Mouse (Mus musculus) cerebellum, postnatal 14 days (tissue): ENCODE data around the gene Dlgap1.

Source experiments
- DNase-seq, 2 experiments: peaks; one replicate each; pipeline ENCODE4 v3.0.0; 2021; ENCODE audit warnings: mixed read lengths in 2 of 2

Gene Dlgap1

GRCm38 (mm10) chr17:70738168-70738854, 769.4 kb downstream of the Dlgap1 start:
- peak; percentile 68 to 82 for DNase-seq

DNA sequence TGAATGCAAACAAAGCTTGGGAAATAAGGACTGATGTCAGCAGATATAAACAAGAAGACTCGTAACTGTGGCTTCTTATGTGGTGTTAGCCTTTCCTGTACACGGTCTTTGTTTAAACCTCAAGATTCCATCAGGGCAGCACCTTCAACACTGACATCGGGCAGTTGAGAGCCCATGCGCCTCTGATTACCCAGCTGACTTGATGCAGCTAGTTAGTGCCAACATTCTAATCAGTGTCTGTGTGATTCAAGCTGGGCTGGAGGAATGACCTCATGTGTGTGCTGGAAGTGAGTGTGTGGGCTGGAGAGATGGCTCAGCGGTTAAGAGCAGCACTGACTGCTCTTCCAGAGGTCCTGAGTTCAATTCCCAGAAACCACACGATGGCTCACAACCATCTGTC, 770.5 kb downstream of the Dlgap1 start:
- no peak for DNase-seq

- DNase-seq: no peak
Observed at GRCm38 (mm10) chr17:70741696-70742095, 772.8 kb downstream of the Dlgap1 start.

DNA sequence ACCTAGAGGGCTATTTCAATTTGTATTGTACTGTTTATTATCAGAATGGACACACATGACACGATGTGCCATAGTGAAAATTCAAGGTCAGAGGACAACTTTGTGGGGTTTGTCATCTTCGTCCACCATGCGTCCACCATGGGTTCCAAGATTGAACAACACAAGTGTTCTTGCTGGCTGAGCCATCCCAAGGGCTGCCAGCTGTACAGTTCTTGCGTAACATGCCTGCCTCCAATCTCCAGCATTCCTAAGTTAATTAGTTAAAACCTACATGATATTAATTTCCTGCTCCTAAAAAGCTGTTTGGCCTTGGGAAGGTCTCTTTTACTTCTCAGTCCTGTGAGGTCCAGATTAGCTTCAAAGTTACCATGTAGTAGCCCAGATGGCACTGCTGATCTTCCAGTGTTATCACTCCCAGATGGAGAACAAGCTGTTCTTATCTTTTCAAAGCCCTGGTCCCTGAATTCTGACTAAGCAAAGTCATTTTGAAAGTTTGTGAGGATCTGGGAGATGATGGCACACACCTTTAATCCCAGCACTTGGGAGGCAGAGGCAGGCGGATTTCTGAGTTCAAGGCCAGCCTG, 775.8 kb downstream of the Dlgap1 start:
- DNase-seq: no peak

DNA sequence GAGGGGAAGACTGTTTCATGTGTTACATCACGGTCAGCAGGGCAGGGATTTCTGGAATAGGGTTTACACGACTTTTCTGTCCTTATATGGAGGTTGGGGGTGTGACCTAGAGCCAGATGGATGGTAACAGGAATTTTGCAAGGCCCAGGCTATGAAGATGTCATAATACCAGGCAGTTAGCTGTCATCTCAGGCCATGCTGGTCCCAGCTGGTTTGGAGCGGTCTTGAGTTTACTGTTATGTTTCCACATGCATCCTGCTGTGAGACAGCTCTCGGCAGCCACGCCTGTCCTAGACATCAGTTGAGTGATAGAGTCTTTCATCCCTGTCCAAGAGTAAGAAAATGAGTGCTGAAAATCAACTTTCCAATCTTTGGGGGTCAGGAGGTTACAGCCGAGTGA, 776.5 kb downstream of the Dlgap1 start:
- DNase-seq: no peak

DNA sequence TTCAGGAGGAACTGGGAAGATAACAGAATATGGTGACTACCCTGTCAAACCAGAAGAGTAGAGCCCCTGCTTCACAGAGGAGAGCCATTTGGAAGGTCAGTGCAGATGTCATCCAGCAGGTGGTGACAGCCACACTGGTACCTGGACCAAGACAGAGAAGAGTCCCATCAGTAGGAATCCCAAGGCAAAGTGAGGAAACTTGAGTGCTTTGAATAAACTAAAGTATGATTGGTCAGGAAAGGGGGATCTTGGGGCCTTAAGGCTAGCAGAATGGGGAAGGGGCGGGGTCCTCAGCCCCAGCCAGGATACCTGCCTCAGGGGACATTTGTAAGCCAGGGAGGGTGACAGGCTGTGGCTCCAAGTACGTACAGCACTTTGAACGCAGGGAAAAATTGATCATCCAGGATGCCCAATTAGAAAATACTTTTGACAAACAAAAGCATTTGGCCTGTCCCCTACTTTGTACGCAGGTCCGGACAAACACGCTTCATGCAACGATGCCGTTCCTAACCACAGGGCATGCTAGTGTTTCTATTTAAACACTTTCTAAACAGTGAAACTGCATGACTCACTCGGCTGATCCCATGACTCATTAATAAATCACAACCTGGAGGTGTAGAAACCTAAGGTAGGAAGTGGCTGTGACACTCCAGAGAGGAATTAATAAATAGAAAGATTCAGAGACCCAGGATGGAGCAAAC, 777.7 kb downstream of the Dlgap1 start:
- DNase-seq: no peak

DNA sequence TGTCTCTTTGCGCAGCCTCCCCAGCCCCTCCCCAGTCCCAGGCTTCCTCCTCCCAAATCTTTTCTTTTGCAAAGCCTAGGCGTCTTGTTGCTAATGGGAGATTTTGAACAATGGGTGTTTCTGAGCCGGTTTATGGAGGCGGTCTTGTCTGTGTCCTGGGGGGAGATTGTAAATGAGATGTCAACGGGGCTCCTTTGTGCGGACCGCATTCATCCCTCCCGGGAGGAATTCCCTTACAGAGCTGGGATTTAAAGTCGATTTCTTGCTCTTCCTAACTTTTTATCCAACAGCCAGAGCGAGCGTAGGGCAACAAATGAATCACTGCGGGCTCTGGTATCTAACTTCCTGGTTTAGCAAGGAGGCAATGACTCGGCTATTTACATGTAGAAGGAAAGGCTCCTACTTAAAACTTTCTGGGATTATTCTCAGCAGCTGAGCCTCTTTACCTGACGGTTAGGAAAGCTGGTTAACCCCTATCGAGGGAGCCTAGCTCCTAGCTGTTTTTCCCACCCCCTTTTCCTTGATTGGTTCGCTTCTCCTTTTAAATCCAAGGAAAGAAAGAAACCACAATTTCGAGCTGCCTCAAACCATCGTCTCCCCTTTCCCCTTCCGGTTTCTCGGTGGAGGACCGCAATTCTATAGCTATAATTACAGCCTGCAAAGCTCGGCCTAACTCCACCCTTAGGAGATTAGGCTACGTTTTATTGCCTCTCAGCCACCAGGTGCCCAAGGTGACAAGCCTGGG, 779.0 kb downstream of the Dlgap1 start:
- no peak for DNase-seq

- DNase-seq: no peak
Observed at GRCm38 (mm10) chr17:70748476-70748830, 779.6 kb downstream of the Dlgap1 start.

- DNase-seq: no peak
Observed at GRCm38 (mm10) chr17:70748964-70749650, 780.2 kb downstream of the Dlgap1 start.

DNA sequence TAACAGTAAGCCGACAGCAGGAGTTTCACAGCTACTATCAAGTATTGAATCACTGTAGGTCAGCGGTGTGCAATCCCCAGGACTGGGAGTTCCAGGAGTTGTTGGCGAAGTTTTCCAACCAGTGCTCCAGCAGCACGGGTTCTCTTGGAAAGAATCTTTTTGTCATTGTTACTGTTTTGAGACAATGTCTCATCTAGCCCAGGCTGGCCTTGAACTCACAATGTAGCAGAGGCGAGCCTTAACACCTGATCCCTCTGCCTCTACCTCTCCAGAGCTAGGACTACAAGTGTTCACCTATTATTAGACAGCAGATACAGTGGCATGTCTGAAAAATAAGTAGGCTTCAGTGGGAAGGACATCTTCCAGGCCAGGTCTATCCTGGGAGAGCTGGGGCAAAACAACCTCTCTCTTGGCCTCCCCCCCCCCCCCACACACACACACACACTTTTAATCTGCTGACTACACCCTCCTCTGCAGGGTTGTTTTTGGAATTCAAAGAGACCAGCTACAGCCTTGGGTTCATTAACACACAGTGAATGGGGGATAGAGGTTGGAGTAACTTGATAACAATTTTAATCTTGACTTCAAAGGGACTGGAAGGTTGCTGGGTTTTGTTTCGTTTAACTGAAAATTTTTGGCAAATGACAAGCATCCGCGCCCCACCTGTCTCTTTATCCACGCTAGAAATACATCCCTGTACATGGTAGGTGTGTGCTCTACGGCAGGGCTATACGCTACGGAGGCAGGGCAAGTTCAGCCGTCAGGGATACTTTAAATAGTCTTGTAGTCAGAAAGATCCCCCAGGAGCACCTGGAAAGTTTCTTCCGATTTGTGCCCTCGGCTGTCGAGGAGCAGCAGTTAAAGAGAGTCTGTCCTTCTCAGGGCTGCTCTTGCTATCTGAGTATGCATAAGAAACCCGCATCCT, 781.6 kb downstream of the Dlgap1 start:
- no peak for DNase-seq

DNA sequence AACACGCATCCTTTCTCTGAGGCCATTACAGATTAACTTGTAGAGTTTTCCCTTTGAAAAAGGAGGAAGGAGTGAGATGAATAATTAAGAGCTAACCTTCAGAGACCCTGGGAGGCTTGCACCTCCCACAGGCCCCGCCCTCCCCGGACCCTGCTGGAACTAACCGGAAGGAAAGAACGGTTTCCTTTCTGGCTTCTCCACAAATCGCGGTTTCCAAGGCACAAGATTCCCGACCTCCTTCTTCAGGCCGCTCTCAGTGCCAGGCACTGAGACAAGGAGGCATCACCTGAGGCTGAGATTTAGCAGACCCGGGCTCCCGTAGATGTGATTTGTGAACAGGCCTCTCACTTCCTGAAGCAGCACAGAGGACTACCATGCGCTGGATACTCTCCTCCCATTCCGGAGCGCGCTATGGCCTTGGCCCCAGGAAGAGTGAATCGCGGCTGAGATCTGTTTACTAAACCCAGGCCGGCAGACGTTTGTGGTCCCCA, 782.3 kb downstream of the Dlgap1 start:
- no peak for DNase-seq

DNA sequence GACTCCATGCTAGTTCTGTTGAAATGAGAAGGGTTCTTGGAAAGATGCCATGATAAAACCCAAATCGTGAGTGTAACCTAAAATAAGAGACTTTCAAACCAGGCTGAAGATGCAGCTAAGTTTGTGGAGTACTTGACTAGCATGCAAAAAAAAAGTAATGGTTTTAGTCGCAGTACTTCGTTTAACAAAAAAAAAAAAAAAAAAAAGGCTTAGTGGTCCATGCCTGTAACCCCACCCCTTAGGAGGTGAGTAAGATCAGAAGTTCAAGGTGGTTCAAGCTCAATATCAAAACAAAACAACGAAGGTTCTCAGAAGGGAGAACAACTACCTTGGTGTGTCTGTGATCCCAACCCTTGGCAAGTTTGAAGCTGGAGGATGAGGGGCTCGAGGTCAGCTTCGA, 782.8 kb downstream of the Dlgap1 start:
- DNase-seq: no peak

DNA sequence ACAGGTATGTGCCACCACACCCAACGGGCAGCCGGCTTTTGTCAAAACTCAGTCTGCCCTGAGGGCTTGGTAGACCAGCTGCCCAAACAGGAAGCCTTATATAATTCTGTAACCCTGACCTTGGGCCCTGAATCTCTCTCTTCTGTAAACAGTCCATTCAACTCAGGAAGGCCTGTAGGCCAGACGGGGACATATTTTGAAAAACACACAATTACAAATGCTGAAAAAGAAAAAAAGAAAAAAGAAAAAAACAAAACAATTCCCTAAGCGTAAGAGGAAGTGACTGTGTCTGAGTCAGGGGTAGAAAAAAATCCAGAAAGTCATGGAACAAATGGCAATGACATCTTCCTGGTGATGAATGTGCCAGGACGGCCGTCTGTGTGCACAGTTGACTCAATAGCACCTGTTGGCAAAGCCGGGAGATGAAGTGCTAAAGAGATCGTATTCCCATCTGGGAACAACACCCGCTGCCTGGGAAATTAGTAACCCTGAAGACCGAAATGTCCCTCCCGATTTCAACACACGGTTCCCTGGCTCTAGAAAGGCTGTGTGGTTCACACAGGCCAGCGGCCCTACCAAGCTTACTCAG, 784.7 kb downstream of the Dlgap1 start:
- no peak for DNase-seq

DNA sequence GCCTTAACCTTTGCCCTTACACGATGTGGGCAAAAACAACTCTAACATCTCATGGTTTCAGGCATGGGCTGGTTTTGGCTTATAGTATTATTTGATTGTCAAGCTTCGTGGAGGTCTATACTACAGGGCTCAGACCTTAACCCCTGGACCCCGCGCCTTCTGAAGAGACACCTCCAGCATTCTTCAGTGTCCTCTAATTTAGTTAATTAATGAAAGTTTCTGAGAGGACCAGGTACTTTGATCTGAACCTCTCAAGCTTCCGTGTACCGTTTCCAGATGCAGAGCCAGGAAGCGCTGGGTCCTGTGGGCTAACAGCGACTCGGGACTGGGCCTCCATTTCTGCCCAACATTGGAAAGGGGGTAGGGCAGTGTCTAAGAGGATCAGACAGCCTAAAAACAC, 785.2 kb downstream of the Dlgap1 start:
- no peak for DNase-seq

GRCm38 (mm10) chr17:70754638-70755037, 785.8 kb downstream of the Dlgap1 start:
- DNase-seq: no peak

- DNase-seq: peak; percentile 87 to 90
Observed at GRCm38 (mm10) chr17:70755039-70755668, 786.3 kb downstream of the Dlgap1 start.

- DNase-seq: no peak
Observed at GRCm38 (mm10) chr17:70755669-70756263, 786.9 kb downstream of the Dlgap1 start.

DNA sequence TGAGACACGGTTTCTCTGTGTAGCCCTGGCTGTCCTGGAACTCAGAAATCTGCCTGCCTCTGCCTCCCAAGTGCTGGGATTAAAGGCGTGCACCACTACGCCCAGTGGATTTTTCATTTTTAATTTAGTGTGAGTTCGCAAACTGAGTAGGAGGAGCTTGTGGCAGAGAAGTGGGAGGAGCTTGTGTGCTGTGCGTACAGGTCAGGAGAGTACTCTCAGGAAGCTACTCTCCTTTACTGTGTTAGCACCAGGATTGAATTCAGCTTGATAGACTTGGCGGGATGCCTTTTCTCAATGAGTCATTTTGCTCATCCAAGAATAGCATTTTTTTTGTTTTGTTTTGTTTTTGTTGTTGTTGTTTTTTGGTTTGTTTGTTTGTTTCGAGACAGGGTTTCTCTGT, 793.1 kb downstream of the Dlgap1 start:
- no peak for DNase-seq

GRCm38 (mm10) chr17:70762634-70763033, 793.8 kb downstream of the Dlgap1 start:
- DNase-seq: no peak

DNA sequence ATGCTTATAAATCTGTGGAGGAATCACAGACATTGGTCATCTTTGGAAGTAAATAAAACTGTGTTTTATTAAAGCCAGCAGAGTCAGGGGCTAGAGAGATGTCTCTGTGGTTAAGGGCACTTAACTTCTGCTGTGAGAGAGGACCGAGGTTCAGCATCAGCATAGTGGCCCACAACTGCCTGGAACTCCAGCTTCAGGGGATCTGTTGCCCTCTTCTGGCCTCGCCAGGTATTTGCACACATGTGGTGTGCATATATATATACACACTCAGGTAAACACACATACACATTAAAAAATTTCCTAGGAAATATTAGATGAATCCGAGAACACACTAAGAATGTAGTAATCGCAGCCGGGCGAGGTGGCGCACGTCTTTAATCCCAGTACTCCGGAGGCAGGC, 796.5 kb downstream of the Dlgap1 start:
- DNase-seq: no peak
